Mouse (Mus musculus): ENCODE results near the gene Dock9. TPM values are rescaled to one million over a fixed set of nuclear protein-coding genes. Genes with fewer than 3 reads are reported as not detected.

Dock9 gene
- polyA plus RNA-seq, 1 experiment from 2014 or later, result 5.4 TPM

- no peaks in the 10 kb centered on the region for H3K27me3 ChIP-seq
- ATAC-seq (ENCODE audit: low FRiP score, low read depth), result no peak
- no peaks in the 10 kb centered on the region for H3K36me3 ChIP-seq
- no peaks in the 10 kb centered on the region for H3K4me1 ChIP-seq
- H3K4me3 ChIP-seq, result no peak overlapping the region
- WGBS, result 29% methylated on average over 7 of the region's 7 CpGs
- H3K4me2 ChIP-seq (replicated peaks), result no peak overlapping the region
- H3K9me3 ChIP-seq, result no peaks in the 10 kb centered on the region
- H3K9ac ChIP-seq (replicated peaks), result no peak overlapping the region
- H3K27ac ChIP-seq (replicated peaks), result no peak overlapping the region
Measured at GRCm38 (mm10) chr14:121547745-121548144, 249.9 kb downstream of the Dock9 start.

GRCm38 (mm10) chr14:121546621-121547020 lies 251.0 kb downstream of the Dock9 start:
- H3K4me3 ChIP-seq, result no peak overlapping the region
- H3K4me1 ChIP-seq, result no peaks in the 10 kb centered on the region
- no peak overlapping the region for H3K27ac ChIP-seq (replicated peaks)
- H3K4me2 ChIP-seq (replicated peaks), result no peak overlapping the region
- H3K27me3 ChIP-seq, result no peaks in the 10 kb centered on the region
- no peak for ATAC-seq (ENCODE audit: low FRiP score, low read depth)
- H3K9ac ChIP-seq (replicated peaks), result no peak overlapping the region
- 90% methylated on average over 5 of the region's 5 CpGs for WGBS
- no peaks in the 10 kb centered on the region for H3K9me3 ChIP-seq
- H3K36me3 ChIP-seq, result no peaks in the 10 kb centered on the region

DNA sequence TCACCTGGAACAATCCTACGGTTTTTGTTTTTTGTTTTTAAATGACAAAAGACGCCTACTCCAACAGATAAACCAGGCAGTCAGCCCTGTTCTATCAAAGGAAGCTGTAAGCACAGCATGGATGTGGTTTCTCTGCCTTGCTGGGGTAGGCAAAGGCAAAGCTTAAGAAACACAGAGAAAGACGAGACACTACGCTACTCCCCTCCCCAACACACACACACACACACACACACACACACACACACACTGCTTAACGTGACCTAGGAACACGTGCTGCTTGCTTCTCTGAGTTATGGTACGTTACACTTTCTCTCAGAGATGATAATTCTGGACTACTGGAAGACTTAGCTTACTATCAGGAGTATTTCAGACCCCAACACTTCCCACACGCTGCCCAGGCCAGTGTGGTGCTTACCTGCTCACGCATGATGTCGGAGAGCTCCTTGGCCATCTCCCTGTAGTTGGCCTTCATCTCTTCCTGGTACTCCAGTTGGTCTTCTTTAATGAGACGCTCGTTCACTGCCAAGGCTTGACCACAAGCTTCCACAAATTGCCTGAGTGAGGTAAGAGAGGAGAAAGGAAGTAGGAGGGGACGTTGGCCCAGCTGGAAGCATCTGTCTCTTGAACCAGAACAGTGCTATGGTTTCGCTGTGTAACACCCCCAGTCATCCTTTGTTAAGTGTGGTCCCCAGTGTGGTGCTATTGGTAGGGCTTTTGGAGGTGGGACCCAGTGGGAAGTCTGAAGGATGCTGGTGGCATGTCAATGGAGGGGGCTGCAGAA lies 251.9 kb downstream of the Dock9 start:
- H3K4me1 ChIP-seq, result no peaks in the 10 kb centered on the region
- H3K27ac ChIP-seq (replicated peaks), result no peak overlapping the region
- no peak overlapping the region for H3K4me2 ChIP-seq (replicated peaks)
- no peak overlapping the region for H3K9ac ChIP-seq (replicated peaks)
- no peaks in the 10 kb centered on the region for H3K9me3 ChIP-seq
- no peaks in the 10 kb centered on the region for H3K36me3 ChIP-seq
- no peak for ATAC-seq (ENCODE audit: low FRiP score, low read depth)
- 87% methylated on average over 14 of the region's 14 CpGs for WGBS
- H3K27me3 ChIP-seq, result no peaks in the 10 kb centered on the region
- H3K4me3 ChIP-seq, result no peak overlapping the region

DNA sequence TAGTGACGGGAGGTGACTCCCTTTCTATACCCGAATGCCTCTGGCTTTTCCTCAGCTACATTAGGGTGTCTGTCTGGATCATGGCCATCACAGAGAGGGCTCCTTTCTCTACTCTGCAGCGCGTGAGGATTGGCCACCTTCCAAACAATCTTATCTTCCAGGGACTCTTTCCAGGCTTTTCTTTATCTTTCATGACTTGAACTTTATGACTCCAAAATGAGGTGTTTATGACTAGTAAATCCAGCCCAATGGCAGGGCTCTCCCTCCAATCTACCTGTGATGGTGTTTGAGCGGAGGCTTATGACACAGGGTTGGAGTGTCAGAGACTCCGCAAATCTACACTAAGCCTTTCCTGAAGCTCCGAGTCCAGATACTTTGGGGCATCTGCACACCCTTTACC lies 256.4 kb downstream of the Dock9 start:
- Histone ChIP-seq H3K9me3 (no peaks in the 10 kb centered on the region), H3K27me3 (no peaks in the 10 kb centered on the region), H3K4me3 (no peak overlapping the region), H3K9ac (replicated peaks) (no peak overlapping the region), H3K4me1 (no peaks in the 10 kb centered on the region), H3K36me3 (no peaks in the 10 kb centered on the region), H3K4me2 (replicated peaks) (no peak overlapping the region), H3K27ac (replicated peaks) (no peak overlapping the region)
- 92% methylated on average over 7 of the region's 7 CpGs for WGBS
- ATAC-seq (ENCODE audit: low FRiP score, low read depth), result no peak

- Histone ChIP-seq H3K4me2 (replicated peaks) (no peak overlapping the region), H3K27ac (replicated peaks) (no peak overlapping the region), H3K9ac (replicated peaks) (no peak overlapping the region), H3K36me3 (no peaks in the 10 kb centered on the region), H3K27me3 (no peaks in the 10 kb centered on the region), H3K4me1 (no peaks in the 10 kb centered on the region), H3K4me3 (no peak overlapping the region), H3K9me3 (no peaks in the 10 kb centered on the region)
- WGBS, result 88% methylated on average over 3 of the region's 3 CpGs
- ATAC-seq (ENCODE audit: low FRiP score, low read depth), result no peak
Measured at GRCm38 (mm10) chr14:121534501-121534900, 263.1 kb downstream of the Dock9 start.

DNA sequence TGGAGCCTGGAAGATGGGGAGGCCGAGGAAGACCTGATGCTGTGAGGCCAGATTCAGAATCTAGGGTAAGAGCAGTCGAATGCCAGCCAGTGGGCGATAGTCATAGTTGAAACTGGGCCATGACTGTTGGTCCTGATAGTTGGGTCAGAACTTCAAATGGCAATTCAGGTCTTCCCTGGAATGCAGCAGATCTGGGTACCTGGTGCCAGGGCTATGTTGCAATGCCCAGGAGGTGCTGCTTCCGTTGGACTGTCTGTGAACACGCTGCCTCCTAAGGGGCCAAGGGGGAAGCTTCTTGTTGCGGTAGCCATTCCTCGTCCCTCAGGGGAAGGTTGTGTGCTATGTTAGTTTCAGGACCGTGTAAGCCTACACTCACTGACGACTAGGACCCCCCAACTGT lies 266.8 kb downstream of the Dock9 start:
- Histone ChIP-seq H3K36me3 (no peaks in the 10 kb centered on the region), H3K27ac (replicated peaks) (no peak overlapping the region), H3K9ac (replicated peaks) (no peak overlapping the region), H3K27me3 (no peaks in the 10 kb centered on the region), H3K4me1 (no peaks in the 10 kb centered on the region), H3K9me3 (no peaks in the 10 kb centered on the region), H3K4me3 (no peak overlapping the region), H3K4me2 (replicated peaks) (no peak overlapping the region)
- no peak for ATAC-seq (ENCODE audit: low FRiP score, low read depth)
- WGBS, result 91% methylated on average over 9 of the region's 9 CpGs

GRCm38 (mm10) chr14:121527883-121528282 lies 269.8 kb downstream of the Dock9 start:
- ATAC-seq (ENCODE audit: low FRiP score, low read depth), result no peak
- H3K4me3 ChIP-seq, result no peak overlapping the region
- H3K27ac ChIP-seq (replicated peaks), result no peak overlapping the region
- no peak overlapping the region for H3K9ac ChIP-seq (replicated peaks)
- H3K9me3 ChIP-seq, result no peaks in the 10 kb centered on the region
- H3K36me3 ChIP-seq, result no peaks in the 10 kb centered on the region
- 87% methylated on average over 3 of the region's 3 CpGs for WGBS
- no peaks in the 10 kb centered on the region for H3K4me1 ChIP-seq
- no peak overlapping the region for H3K4me2 ChIP-seq (replicated peaks)
- H3K27me3 ChIP-seq, result no peaks in the 10 kb centered on the region

GRCm38 (mm10) chr14:121527201-121527600 lies 270.4 kb downstream of the Dock9 start:
- Histone ChIP-seq H3K4me3 (no peak overlapping the region), H3K9me3 (no peaks in the 10 kb centered on the region), H3K27me3 (no peaks in the 10 kb centered on the region), H3K36me3 (no peaks in the 10 kb centered on the region), H3K27ac (replicated peaks) (no peak overlapping the region), H3K9ac (replicated peaks) (no peak overlapping the region), H3K4me2 (replicated peaks) (no peak overlapping the region), H3K4me1 (no peaks in the 10 kb centered on the region)
- ATAC-seq (ENCODE audit: low FRiP score, low read depth), result no peak
- WGBS, result 88% methylated on average over 1 of the region's 1 CpGs

GRCm38 (mm10) chr14:121521709-121522108 lies 275.9 kb downstream of the Dock9 start:
- Histone ChIP-seq H3K36me3 (no peaks in the 10 kb centered on the region), H3K4me3 (no peak overlapping the region), H3K9ac (replicated peaks) (no peak overlapping the region), H3K27me3 (no peaks in the 10 kb centered on the region), H3K4me1 (no peaks in the 10 kb centered on the region), H3K4me2 (replicated peaks) (no peak overlapping the region), H3K27ac (replicated peaks) (no peak overlapping the region), H3K9me3 (no peaks in the 10 kb centered on the region)
- 81% methylated on average over 4 of the region's 4 CpGs for WGBS
- ATAC-seq (ENCODE audit: low FRiP score, low read depth), result no peak

- Histone ChIP-seq H3K9me3 (no peaks in the 10 kb centered on the region), H3K27me3 (no peaks in the 10 kb centered on the region), H3K27ac (replicated peaks) (no peak overlapping the region), H3K36me3 (no peaks in the 10 kb centered on the region), H3K9ac (replicated peaks) (no peak overlapping the region), H3K4me1 (no peaks in the 10 kb centered on the region), H3K4me3 (no peak overlapping the region), H3K4me2 (replicated peaks) (no peak overlapping the region)
- ATAC-seq (ENCODE audit: low FRiP score, low read depth), result no peak
- WGBS, result 87% methylated on average over 5 of the region's 5 CpGs
Measured at GRCm38 (mm10) chr14:121516881-121517280, 280.8 kb downstream of the Dock9 start.

DNA sequence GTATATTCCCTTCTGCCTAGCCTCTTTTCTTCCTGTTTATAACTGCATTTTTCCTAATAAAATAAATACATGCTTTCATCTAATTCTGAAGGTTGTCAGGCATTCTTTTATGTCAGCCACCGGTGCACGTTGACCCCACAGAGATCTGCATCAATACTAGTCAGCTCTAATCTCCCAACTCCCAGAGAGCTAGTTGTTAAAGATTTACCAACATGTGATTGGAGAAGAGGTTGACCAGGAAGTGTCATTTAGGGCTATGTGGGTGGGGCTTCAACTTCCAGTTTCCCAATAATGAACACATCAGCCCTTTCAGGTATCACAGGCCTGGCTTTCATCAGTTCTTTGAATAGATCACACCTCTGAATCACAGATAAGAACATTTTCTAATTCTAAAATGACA lies 288.7 kb downstream of the Dock9 start:
- peaks cover 9% of the 10 kb centered on the region for H3K4me1 ChIP-seq
- H3K4me3 ChIP-seq, result no peak overlapping the region
- H3K36me3 ChIP-seq, result no peaks in the 10 kb centered on the region
- no peak overlapping the region for H3K4me2 ChIP-seq (replicated peaks)
- no peaks in the 10 kb centered on the region for H3K9me3 ChIP-seq
- peaks cover 33% of the 10 kb centered on the region for H3K27me3 ChIP-seq
- no peak for ATAC-seq (ENCODE audit: low FRiP score, low read depth)
- H3K9ac ChIP-seq (replicated peaks), result no peak overlapping the region
- H3K27ac ChIP-seq (replicated peaks), result no peak overlapping the region
- 85% methylated on average over 2 of the region's 2 CpGs for WGBS

GRCm38 (mm10) chr14:121506336-121506735 lies 291.3 kb downstream of the Dock9 start:
- Histone ChIP-seq H3K4me1 (peaks cover 9% of the 10 kb centered on the region), H3K27me3 (peaks cover 43% of the 10 kb centered on the region), H3K4me2 (replicated peaks) (no peak overlapping the region), H3K27ac (replicated peaks) (no peak overlapping the region), H3K9ac (replicated peaks) (no peak overlapping the region), H3K4me3 (no peak overlapping the region), H3K36me3 (no peaks in the 10 kb centered on the region), H3K9me3 (no peaks in the 10 kb centered on the region)
- WGBS, result 21% methylated on average over 6 of the region's 6 CpGs
- ATAC-seq (ENCODE audit: low FRiP score, low read depth), result no peak

DNA sequence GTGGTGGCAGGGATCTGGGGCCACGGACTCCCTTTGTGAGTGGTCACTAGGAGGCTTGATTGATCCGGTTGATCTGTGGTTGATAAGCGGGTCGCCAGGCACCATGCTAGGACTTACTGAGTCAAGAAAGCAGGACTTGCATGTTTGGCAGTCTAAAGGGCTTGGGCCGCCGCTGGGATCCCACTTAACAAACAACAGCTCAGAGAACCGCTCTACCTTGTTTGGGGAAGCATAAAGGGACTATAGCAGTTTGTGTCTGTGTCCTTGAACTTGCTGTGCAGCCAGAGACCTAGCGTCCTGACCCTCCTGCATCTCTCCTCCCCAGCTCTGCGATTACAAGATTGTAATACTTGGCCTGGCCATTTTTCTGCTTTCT lies 292.2 kb downstream of the Dock9 start:
- peaks cover 9% of the 10 kb centered on the region for H3K4me1 ChIP-seq
- H3K4me2 ChIP-seq (replicated peaks), result peak overlapping the region; percentile 49
- ATAC-seq (ENCODE audit: low FRiP score, low read depth), result no peak
- peaks cover 43% of the 10 kb centered on the region for H3K27me3 ChIP-seq
- no peak overlapping the region for H3K27ac ChIP-seq (replicated peaks)
- H3K4me3 ChIP-seq, result no peak overlapping the region
- H3K36me3 ChIP-seq, result no peaks in the 10 kb centered on the region
- H3K9ac ChIP-seq (replicated peaks), result no peak overlapping the region
- WGBS, result 22% methylated on average over 9 of the region's 9 CpGs
- H3K9me3 ChIP-seq, result no peaks in the 10 kb centered on the region
